Mouse (Mus musculus) lung, adult 2 months (tissue): ENCODE results near the gene Lrrc17. TPM values are rescaled to one million over a fixed set of nuclear protein-coding genes. Genes with fewer than 3 reads are reported as not detected.
"Not testable (repeated sequence)": the region's sequence is repeated elsewhere in the genome, so short reads cannot be mapped to it uniquely, and the experiment has no call there.

ENCODE experiments used
- DNase-seq: peaks from one replicate; pipeline ENCODE4 v3.0.0; 2022
- H3K4me1 ChIP-seq: fragments of 200-500 bp; 2 replicates; pipeline ENCODE4 v1.6.1; 2011; ENCODE audit warnings: low read length; ENCODE audit not compliant: control insufficient read depth, insufficient read depth
- H3K4me3 ChIP-seq: fragments of 200-500 bp; replicated peaks from 2 replicates; pipeline ENCODE3; 2011; ENCODE audit warnings: low read depth, mild to moderate bottlenecking, control low read depth, low read length; ENCODE audit errors: extremely low read depth
- CTCF ChIP-seq: fragments of 200-500 bp; IDR thresholded peaks from 2 replicates; pipeline ENCODE4 v1.5.1; 2011; ENCODE audit warnings: mild to moderate bottlenecking, low read length, control low read depth; ENCODE audit not compliant: insufficient read depth
- POLR2A ChIP-seq: fragments of 200-500 bp; IDR thresholded peaks from 2 replicates; pipeline ENCODE4 v1.6.1; 2011; ENCODE audit warnings: low read depth, mild to moderate bottlenecking, control low read depth, low read length, borderline replicate concordance; ENCODE audit errors: extremely low read depth
- WGBS: fragments of 180-500 bp; shearing (Covaris S2); methylation state at CpG from one replicate; pipeline ENCODE4 v1.1.7; 2018; 5-methylcytosine and 5-hydroxymethylcytosine counted together
- polyA plus RNA-seq: library from polyadenylated mRNA; depleted of rRNA; stranded (reverse); fragments of >200 nt; gene quantifications from 2 replicates; pipeline ENCODE4 v1.2.3, GENCODE M21; 2012; rRNA removed

Lrrc17 gene
- polyA plus RNA-seq, 1 experiment = 4.6 TPM

DNA sequence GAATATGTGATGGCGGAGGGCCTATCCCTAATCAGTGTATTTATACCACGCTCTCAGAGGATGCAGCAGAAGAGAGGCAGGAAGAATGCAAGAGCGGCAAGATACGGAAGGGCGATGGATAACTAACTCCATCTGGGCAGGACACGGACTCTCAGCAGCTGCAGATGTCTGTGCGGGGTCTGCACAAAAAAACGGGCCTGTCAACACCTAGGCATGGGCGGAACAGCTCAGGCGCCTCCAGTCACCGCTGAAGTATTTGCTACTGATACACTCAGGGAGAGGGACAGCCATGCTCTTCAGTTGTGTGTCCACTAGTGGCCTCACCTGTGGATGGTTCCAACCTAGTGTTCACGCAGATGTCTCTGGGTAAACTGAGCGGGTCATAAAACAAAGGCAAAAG is 44.9 kb downstream of the Lrrc17 start:
- WGBS = 80% methylated on average over 13 of the region's 13 CpGs
- no peak for DNase-seq
- no peaks in the 10 kb centered on the region for H3K4me1 ChIP-seq
- TF ChIP-seq POLR2A (no peak), CTCF (no peak)
- H3K4me3 ChIP-seq = no peak overlapping the region

DNA sequence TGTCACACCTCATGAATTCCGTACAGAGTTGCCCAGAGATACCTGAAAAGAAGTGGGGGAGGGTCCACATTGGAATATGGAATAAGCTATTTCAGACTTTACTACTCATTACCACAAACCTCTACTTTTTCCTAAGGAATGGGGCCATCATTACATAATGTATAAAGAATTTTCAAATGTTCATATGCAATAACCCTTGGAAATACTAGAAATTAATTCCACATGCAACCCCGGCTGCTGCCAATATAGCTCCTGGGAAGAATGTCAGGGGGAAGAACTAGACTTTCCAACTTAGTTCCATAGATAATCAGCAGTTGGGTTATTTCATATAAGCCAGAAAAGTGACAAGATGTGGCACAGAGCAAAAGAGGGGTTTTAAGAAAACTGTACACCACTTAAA is 48.7 kb downstream of the Lrrc17 start:
- H3K4me1 ChIP-seq = no peaks in the 10 kb centered on the region
- WGBS = 88% methylated on average over 2 of the region's 2 CpGs
- TF ChIP-seq CTCF (no peak), POLR2A (no peak)
- no peak overlapping the region for H3K4me3 ChIP-seq
- no peak for DNase-seq

DNA sequence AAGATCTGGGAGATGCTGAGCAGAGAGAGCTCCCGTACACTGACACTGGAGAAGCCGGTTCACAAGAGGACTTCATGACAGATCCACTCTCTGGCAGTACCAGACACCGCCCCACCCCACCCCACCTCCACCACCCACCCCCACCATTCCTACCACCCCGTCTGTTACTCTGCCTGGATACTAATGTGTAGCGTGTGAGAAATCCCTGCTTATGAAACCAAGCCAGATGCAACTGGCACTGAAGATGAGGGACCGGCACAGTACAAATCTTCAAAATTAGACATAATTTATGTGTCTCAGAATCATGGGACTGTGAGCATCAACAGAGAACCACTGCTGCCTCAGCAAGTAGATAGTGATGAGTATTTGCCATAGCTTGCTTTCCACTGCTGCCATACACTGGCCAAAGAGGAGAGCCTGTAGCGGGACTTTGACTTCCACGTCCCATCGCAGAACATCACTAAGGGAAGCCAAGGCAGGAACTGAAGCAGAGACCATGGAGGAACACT is 49.9 kb downstream of the Lrrc17 start:
- 90% methylated on average over 9 of the region's 9 CpGs for WGBS
- TF ChIP-seq CTCF (no peak), POLR2A (no peak)
- no peak for DNase-seq

DNA sequence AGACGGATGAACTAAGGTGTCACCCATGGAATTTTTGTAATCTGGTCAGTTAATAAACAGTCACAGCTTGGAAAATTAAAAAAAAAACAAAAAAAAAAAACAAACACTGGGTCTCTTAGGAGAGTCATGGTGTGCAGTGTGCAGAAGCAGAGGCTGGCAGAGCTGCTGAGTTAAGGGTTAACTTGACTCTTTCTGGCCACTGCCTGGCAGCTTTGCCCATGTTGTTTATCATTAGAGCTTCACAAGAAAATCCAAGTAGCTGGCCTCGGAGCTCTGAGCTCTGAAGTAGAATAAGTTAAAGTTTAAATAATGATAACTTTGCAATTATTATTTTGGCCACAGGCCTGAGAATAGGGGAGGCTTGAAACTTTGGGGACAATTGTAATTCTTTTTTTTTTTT is 56.2 kb downstream of the Lrrc17 start:
- H3K4me3 ChIP-seq, DNase-seq, H3K4me1 ChIP-seq: not testable (repeated sequence)
- WGBS = 55% methylated on average over 2 of the region's 2 CpGs

More for the DNA sequence above, 49.9 kb downstream of the Lrrc17 start:
- H3K4me3 ChIP-seq = no peak overlapping the region
- H3K4me1 ChIP-seq = no peaks in the 10 kb centered on the region

DNA sequence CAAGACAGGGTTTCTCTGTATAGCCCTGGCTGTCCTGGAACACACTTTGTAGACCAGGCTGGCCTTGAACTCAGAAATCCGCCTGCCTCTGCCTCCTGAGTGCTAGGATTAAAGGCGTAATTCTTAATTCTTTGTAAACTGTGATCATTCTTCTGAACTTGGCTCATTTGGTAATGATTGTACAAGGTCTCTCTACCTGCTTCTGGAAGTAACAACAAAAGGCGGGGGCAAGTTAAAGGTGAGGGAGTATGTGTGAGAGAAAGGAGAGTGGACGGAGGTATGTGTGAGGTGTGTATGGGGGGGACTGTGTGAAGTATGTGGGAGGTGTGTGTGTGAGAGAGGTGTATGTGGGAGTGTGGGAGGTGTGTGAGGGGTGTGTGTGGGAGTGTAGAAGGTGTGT is 56.6 kb downstream of the Lrrc17 start:
- no peak overlapping the region for H3K4me3 ChIP-seq
- TF ChIP-seq CTCF = no peak
- TF ChIP-seq POLR2A = no peak
- 92% methylated on average over 4 of the region's 4 CpGs for WGBS
- DNase-seq = no peak
- H3K4me1 ChIP-seq = no peaks in the 10 kb centered on the region

DNA sequence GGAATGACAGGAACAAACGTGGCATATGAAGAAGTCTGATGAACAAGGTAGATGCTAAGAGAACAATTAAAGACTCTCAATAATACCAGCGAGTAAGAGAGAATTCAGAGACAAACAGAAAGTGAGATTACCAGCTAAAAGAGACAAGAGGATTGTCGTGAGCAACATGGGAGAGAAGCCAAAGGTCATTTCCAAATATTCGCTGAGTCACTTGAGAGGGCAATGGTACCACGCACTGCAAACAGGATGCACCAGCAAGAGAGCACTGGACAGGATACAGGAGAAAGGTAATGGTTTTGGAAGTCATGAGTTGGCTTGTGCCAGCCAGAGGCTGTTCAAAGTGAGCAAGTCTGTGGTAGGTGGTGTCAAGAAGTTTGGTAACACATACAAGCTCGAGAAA is 62.6 kb downstream of the Lrrc17 start:
- Histone ChIP-seq H3K4me3 (no peak overlapping the region), H3K4me1 (no peaks in the 10 kb centered on the region)
- 48% methylated on average over 6 of the region's 6 CpGs for WGBS
- TF ChIP-seq CTCF (no peak), POLR2A (no peak)
- no peak for DNase-seq

DNA sequence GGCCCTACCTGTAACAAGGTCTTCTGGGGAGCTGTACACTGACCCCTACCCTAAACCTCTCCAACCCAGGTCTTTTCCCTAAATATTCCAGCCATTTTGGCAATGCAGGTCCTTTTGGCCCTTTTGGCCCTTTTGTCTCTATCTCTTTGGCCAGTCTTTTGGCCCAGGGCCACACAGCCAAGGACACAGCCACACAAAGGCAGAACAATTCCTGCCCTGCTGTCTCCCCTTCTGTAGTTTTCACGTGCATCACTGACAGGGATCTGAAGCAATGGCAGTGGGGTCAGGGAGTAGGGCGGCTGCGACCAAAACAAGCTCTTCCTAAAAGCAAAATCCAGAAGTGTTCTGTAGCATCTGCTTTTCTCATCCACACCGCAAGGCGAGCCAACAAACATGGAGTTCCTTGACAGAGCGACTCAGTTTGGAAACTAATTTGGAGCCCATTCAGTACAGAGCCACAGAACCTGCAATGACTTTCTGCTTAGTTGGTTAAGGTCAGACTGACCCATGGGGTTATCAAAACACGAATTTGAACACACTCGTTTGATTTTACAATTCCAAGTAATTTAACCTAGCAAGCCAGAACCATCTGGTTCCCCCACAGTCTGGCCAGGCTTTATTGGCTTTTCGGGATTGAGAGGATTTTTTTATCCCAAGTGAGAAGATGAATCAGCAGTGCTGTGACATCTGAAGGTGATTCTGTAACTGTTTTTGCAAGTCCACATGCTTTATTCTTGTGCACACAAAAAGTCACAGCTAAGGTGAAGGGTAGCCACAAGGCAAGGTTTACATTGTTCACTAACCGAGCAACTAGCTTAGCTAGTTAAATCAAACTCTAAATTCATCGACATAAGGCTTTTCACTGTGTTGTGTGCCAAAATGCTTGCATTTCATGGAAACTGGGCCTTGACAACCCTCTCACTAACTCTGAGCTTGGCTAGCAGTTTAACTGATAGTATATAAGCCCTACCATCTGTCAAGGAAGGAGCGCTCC is 65.2 kb downstream of the Lrrc17 start:
- DNase-seq = no peak
- Histone ChIP-seq H3K4me1 (no peaks in the 10 kb centered on the region), H3K4me3 (no peak overlapping the region)
- no peak for TF ChIP-seq CTCF
- TF ChIP-seq POLR2A = no peak
- WGBS = 68% methylated on average over 12 of the region's 12 CpGs

DNA sequence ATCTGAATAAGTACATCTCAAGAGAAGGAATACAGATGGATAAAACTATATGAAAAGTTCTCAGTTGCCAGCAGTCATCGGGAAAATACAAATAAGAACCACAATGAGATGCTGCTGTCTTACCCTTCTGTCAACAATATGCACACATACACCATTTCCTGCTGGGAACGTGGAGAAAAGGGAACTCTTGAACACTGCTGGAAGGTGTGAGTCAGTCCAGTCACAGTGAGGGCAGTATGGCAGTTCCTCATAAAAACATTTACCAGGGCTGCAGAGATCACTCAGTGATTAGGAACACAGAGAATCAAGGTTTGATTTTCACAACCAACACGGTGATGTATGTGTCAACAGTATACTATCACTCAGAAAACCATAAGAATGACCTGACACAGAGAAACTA is 67.6 kb downstream of the Lrrc17 start:
- no peak for DNase-seq
- TF ChIP-seq CTCF (no peak), POLR2A (no peak)
- 37% methylated on average over 3 of the region's 3 CpGs for WGBS
- H3K4me3 ChIP-seq = no peak overlapping the region
- no peaks in the 10 kb centered on the region for H3K4me1 ChIP-seq

DNA sequence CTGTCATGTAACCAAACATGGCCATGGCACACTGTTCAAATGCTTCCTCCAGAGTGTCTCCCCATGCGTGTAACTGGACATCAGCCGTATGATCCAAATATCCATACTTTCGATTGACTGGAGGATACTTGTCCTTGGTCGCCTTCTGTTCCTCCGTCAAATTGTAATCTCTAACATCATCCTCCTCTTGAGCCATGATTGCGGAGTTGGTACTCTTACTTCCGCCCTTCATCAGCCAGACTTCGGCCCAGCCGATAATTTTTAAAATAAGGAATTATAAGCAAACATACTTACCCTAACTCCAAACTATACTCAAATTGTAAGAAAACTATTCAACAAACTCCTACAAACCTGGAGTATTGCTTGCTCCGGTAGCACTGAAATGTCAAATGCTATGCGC is 70.9 kb downstream of the Lrrc17 start:
- DNase-seq, H3K4me1 ChIP-seq, H3K4me3 ChIP-seq: not testable (repeated sequence)
- 95% methylated on average over 11 of the region's 11 CpGs for WGBS

DNA sequence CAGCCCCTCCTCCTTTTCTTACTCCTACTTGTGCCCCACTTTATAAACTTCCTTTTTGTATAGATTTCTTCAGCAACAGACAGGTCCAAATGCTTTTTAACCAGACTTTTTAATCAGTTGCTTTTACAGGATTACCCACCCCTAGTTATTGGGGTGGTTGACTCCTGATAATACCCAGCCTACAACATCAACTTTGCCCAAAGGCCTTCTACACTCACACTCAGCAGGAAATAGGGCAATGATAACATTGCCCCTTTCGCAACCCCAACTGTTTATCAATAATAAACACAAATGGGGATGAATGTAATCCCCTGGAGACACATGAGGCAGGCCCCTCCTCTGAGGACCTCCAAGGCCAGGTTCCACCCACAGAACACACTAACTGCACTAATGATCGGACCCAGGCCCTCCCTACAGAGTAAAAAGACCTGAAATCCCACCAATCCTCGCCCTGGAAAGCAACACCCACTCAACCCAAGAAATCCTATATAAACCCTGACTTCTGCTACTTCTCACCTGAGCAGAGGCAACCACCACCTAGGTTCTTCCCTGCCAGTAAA is 73.2 kb downstream of the Lrrc17 start:
- 69% methylated on average over 3 of the region's 3 CpGs for WGBS
- Histone ChIP-seq H3K4me3 (no peak overlapping the region), H3K4me1 (no peaks in the 10 kb centered on the region)
- DNase-seq = no peak
- TF ChIP-seq CTCF = no peak
- TF ChIP-seq POLR2A = no peak

Other genes starting within 250 kb of the Lrrc17 start
- 11.8 and 12.6 TPM in 2 replicates for gene Fgl2, start 170.9 kb upstream of the Lrrc17 start, polyA plus RNA-seq
- gene Ccdc146, start 118.9 kb upstream of the Lrrc17 start, polyA plus RNA-seq = 0.97 and 1.3 TPM in 2 replicates
- gene Fam185a, start 118.6 kb upstream of the Lrrc17 start, polyA plus RNA-seq = 1.2 TPM in 2 replicates
- gene Fbxl13, start 102.1 kb downstream of the Lrrc17 start, polyA plus RNA-seq = 1.3 and 1.8 TPM in 2 replicates
- gene Armc10, start 102.3 kb downstream of the Lrrc17 start, polyA plus RNA-seq = 34.3 and 59.7 TPM in 2 replicates
- gene Napepld, start 157.8 kb downstream of the Lrrc17 start, polyA plus RNA-seq = 3.2 and 3.6 TPM in 2 replicates
- 16.7 and 25.4 TPM in 2 replicates for gene Pmpcb, start 193.6 kb downstream of the Lrrc17 start, polyA plus RNA-seq
- gene Dnajc2, start 241.7 kb downstream of the Lrrc17 start, polyA plus RNA-seq = 5.9 and 8.5 TPM in 2 replicates
- gene Psmc2, start 241.7 kb downstream of the Lrrc17 start, polyA plus RNA-seq = 15.5 and 28.4 TPM in 2 replicates